Mouse (Mus musculus) frontal cortex, adult (tissue): ENCODE measurements at regions not wholly inside any gene's neighbourhood (a gene's known extent, or its start where the extent isn't known, plus 50 kb on each side); places are given as distances from the start of the nearest gene placed in this dataset.

Source experiments
- ATAC-seq: cut with Nextera tagmentation; 2 replicates; pipeline ENCODE4 v1.9.2; 2017; ENCODE audit warnings: mild to moderate bottlenecking, moderate library complexity, mixed read lengths; ENCODE audit not compliant: low TSS enrichment

DNA sequence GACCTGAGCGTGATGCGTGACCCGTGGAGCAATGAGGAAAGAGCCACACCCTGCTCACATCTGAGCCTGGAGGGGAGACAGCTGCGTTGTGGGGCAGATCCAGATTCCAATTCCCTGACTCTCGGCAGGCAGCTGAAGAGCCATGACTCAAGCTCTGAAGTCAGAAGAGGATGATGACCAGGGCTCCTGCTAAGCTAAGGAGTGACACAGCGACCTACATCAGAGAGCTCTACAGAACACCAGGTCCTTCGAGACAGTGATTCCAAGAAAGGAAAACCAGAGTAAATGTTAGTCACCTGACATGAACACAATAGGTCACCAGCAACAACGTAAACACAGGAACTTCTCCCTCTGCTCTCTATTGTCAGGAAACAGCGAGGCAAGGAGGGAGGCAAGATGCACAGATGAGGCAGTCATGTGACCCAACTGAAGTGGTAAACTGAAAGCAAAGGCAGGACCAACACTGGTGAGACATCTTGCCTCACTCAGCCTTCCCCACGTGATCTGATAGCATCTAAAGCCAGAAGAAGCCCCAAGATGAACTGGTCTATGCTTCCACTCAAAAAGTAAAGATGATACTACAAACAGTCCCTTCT lies 444.2 kb upstream of the Gm19410 start:
- ATAC-seq, result no peak

DNA sequence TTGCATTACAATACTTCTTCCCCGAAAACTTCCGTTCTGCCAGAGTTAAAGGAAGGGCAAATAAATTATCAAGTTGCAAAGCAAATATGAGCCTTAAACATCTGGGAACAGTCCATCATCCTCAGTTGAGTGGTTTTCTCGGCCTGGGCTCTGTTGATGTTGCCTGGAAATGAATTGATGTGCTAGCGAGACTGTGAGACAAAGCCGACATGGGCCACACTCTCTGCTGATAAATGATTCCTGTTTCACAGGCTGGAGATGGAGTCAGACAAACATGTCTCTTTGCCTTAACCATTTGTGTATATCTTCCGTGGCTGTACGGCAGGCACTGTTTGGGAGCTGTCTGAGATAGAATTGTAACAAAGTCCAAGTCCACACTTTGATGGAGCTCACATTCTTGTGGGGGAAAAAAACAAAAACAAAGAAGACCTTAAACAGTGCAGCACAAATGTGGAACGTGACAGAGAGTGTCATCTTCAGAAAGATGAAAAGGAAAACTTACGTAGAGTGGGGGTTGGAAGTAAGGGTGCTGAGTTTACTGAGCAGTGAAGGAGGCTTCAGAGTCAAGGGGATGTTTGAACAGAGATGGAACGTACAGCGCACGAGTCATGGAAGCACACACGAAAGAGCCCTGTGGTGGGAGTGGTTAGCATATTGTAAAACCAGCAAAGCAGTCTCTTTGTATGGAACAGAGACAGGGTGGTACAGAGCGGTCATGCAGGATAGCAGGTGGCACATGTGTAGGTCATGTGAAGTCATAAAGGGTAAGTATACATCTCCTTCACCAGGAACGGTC lies 442.2 kb upstream of the Gm19410 start:
- ATAC-seq, result no peak
